Mouse (Mus musculus): Measurements from ENCODE around the gene Sarnp.

- TF ChIP-seq CTCF (IDR thresholded peaks at IDR 0.05; ENCODE audit: low read depth, low read length) (no peak), POLR2A (IDR thresholded peaks at IDR 0.05; ENCODE audit: borderline replicate concordance, low read depth, low read length) (no peak)
Observed at GRCm38 (mm10) chr10:128803771-128804270, 13.3 kb upstream of the Sarnp start, which contains the start of gene Dnajc14.

Measured in bone marrow macrophage, adult 2 months (primary cell).